Mouse (Mus musculus) limb, embryonic 11.5 days (tissue): ENCODE data around the gene Ccdc148. TPM values are rescaled to one million over a fixed set of nuclear protein-coding genes. Genes with fewer than 3 reads are reported as not detected.

ENCODE experiments used
- ATAC-seq: fragments of 200-750 bp; cut with Nextera tagmentation; 2 replicates; pipeline ENCODE4 v1.8.0; 2017; ENCODE audit warnings: low read depth; ENCODE audit not compliant: insufficient number of reproducible peaks, low FRiP score, low TSS enrichment
- DNase-seq: peaks from one replicate; pipeline ENCODE4 v3.0.0-alpha.2; 2015; ENCODE audit warnings: low spot score
- H3K27ac ChIP-seq: fragments of 300-500 bp; sonication (generic); replicated peaks from 2 replicates; pipeline ENCODE4 v1.5.1; 2014; ENCODE audit warnings: low read depth, mild to moderate bottlenecking, low read length
- H3K27me3 ChIP-seq: fragments of 300-500 bp; sonication (generic); 2 replicates; pipeline ENCODE4 v1.6.1; 2014; ENCODE audit warnings: mild to moderate bottlenecking, low read length, mixed read lengths; ENCODE audit not compliant: control insufficient read depth, insufficient read depth
- H3K36me3 ChIP-seq: fragments of 300-500 bp; sonication (generic); 2 replicates; pipeline ENCODE4 v1.6.1; 2014; ENCODE audit warnings: mild to moderate bottlenecking, low read length, moderate library complexity, mixed read lengths; ENCODE audit not compliant: control insufficient read depth, insufficient read depth
- H3K4me1 ChIP-seq: fragments of 300-500 bp; sonication (generic); 2 replicates; pipeline ENCODE4 v1.6.1; 2014; ENCODE audit warnings: low read length, mixed read lengths; ENCODE audit not compliant: control insufficient read depth, insufficient read depth
- H3K4me2 ChIP-seq: fragments of 300-500 bp; sonication (generic); 2 replicates; pipeline ENCODE4 v1.6.1; 2014; ENCODE audit warnings: low read depth, mild to moderate bottlenecking, moderate library complexity; ENCODE audit not compliant: severe bottlenecking
- H3K4me3 ChIP-seq: fragments of 300-500 bp; sonication (generic); 2 replicates; pipeline ENCODE4 v1.5.1; 2014; ENCODE audit warnings: low read depth, low read length
- H3K9ac ChIP-seq: fragments of 300-500 bp; sonication (generic); 2 replicates; pipeline ENCODE4 v1.6.1; 2014; ENCODE audit warnings: mild to moderate bottlenecking, low read length
- H3K9me3 ChIP-seq: fragments of 300-500 bp; sonication (generic); 2 replicates; pipeline ENCODE4 v1.6.1; 2016; ENCODE audit warnings: low read length; ENCODE audit not compliant: control insufficient read depth
- WGBS: fragments of 180-500 bp; shearing (Covaris S2); extraction: QIAGEN DNeasy Blood & Tissue Kit; methylation state at CpG from one replicate; pipeline ENCODE4 v1.1.7; 2014; 5-methylcytosine and 5-hydroxymethylcytosine counted together
- polyA plus RNA-seq: library from polyadenylated mRNA; unstranded; fragments of >200 nt; fragmentation: Nextera tagmentation; extraction: Ambion mirVana; gene quantifications from 2 replicates; pipeline ENCODE4 v1.2.1, GENCODE M21; 2014

Gene Ccdc148
- 0.28 and 0.43 TPM in 2 replicates for polyA plus RNA-seq

GRCm38 (mm10) chr2:59160605-59160963 is at the start of gene Ccdc148, which contains the start of gene Pkp4:
TSS of gene Ccdc148 (minus strand) at chr2:59160683.
TSS of gene Pkp4 (plus strand) at chr2:59160850.
- ATAC-seq (peak; percentile 99), DNase-seq (peak; percentile 93)
- H3K27ac ChIP-seq = peak within 1 kb of the TSS; percentile 56
- peak within 1 kb of the TSS; percentile 78 for H3K9ac ChIP-seq
- 0% methylated on average over 24 of the region's 37 CpGs for WGBS
- H3K36me3 ChIP-seq = no peaks in the 10 kb centered on the region
- H3K4me1 ChIP-seq = peaks cover 6% of the 10 kb centered on the region
- no peaks in the 10 kb centered on the region for H3K27me3 ChIP-seq
- H3K4me2 ChIP-seq = peak within 1 kb of the TSS; percentile 88
- peak within 1 kb of the TSS; percentile 89 for H3K4me3 ChIP-seq
- H3K9me3 ChIP-seq = no peaks in the 10 kb centered on the region

- H3K4me1 ChIP-seq = no peaks in the 10 kb centered on the region
- no peaks in the 10 kb centered on the region for H3K9me3 ChIP-seq
- no peaks in the 10 kb centered on the region for H3K27me3 ChIP-seq
- H3K27ac ChIP-seq = no peak overlapping the region
- WGBS = 73% methylated on average over 9 of the region's 9 CpGs
- DNase-seq = no peak
- no peak overlapping the region for H3K4me2 ChIP-seq
- H3K4me3 ChIP-seq = no peak overlapping the region
- ATAC-seq = no peak
- H3K9ac ChIP-seq = no peak overlapping the region
- H3K36me3 ChIP-seq = no peaks in the 10 kb centered on the region
These were observed 47.8 kb upstream of the Ccdc148 start for GRCm38 (mm10) chr2:59208276-59208675.

GRCm38 (mm10) chr2:59207725-59208124 is 47.2 kb upstream of the Ccdc148 start:
- H3K4me1 ChIP-seq = no peaks in the 10 kb centered on the region
- no peaks in the 10 kb centered on the region for H3K36me3 ChIP-seq
- no peak overlapping the region for H3K9ac ChIP-seq
- H3K27me3 ChIP-seq = no peaks in the 10 kb centered on the region
- ATAC-seq = no peak
- no peak overlapping the region for H3K27ac ChIP-seq
- H3K9me3 ChIP-seq = no peaks in the 10 kb centered on the region
- 81% methylated on average over 5 of the region's 5 CpGs for WGBS
- H3K4me3 ChIP-seq = no peak overlapping the region
- no peak overlapping the region for H3K4me2 ChIP-seq
- DNase-seq = no peak

GRCm38 (mm10) chr2:59207240-59207639 is 46.8 kb upstream of the Ccdc148 start:
- ATAC-seq (no peak), DNase-seq (no peak)
- Histone ChIP-seq H3K4me3 (no peak overlapping the region), H3K9me3 (no peaks in the 10 kb centered on the region), H3K27ac (no peak overlapping the region), H3K4me2 (no peak overlapping the region), H3K36me3 (no peaks in the 10 kb centered on the region), H3K4me1 (no peaks in the 10 kb centered on the region), H3K9ac (no peak overlapping the region), H3K27me3 (no peaks in the 10 kb centered on the region)
- WGBS = 88% methylated on average over 4 of the region's 4 CpGs

GRCm38 (mm10) chr2:59206190-59206589 is 45.7 kb upstream of the Ccdc148 start:
- no peaks in the 10 kb centered on the region for H3K27me3 ChIP-seq
- H3K4me3 ChIP-seq = no peak overlapping the region
- H3K27ac ChIP-seq = no peak overlapping the region
- no peak for DNase-seq
- ATAC-seq = no peak
- no peaks in the 10 kb centered on the region for H3K36me3 ChIP-seq
- H3K9me3 ChIP-seq = no peaks in the 10 kb centered on the region
- no peak overlapping the region for H3K9ac ChIP-seq
- WGBS = 88% methylated on average over 2 of the region's 2 CpGs
- H3K4me2 ChIP-seq = no peak overlapping the region
- H3K4me1 ChIP-seq = no peaks in the 10 kb centered on the region

GRCm38 (mm10) chr2:59205092-59205491 is 44.6 kb upstream of the Ccdc148 start:
- ATAC-seq (no peak), DNase-seq (no peak)
- Histone ChIP-seq H3K9ac (no peak overlapping the region), H3K27ac (no peak overlapping the region), H3K27me3 (no peaks in the 10 kb centered on the region), H3K4me1 (no peaks in the 10 kb centered on the region), H3K4me2 (no peak overlapping the region), H3K36me3 (no peaks in the 10 kb centered on the region), H3K4me3 (no peak overlapping the region), H3K9me3 (no peaks in the 10 kb centered on the region)
- 94% methylated on average over 9 of the region's 9 CpGs for WGBS

- H3K36me3 ChIP-seq = no peaks in the 10 kb centered on the region
- no peaks in the 10 kb centered on the region for H3K4me1 ChIP-seq
- H3K9ac ChIP-seq = no peak overlapping the region
- WGBS = 55% methylated on average over 3 of the region's 3 CpGs
- DNase-seq (no peak), ATAC-seq (no peak)
- H3K4me3 ChIP-seq = no peak overlapping the region
- no peak overlapping the region for H3K27ac ChIP-seq
- no peaks in the 10 kb centered on the region for H3K27me3 ChIP-seq
- no peak overlapping the region for H3K4me2 ChIP-seq
- H3K9me3 ChIP-seq = no peaks in the 10 kb centered on the region
These were observed 43.3 kb upstream of the Ccdc148 start for GRCm38 (mm10) chr2:59203627-59204425.

- Histone ChIP-seq H3K4me2 (no peak overlapping the region), H3K4me1 (no peaks in the 10 kb centered on the region), H3K9me3 (no peaks in the 10 kb centered on the region), H3K9ac (no peak overlapping the region), H3K4me3 (no peak overlapping the region), H3K27ac (no peak overlapping the region), H3K27me3 (no peaks in the 10 kb centered on the region), H3K36me3 (no peaks in the 10 kb centered on the region)
- DNase-seq = no peak
- 72% methylated on average over 5 of the region's 5 CpGs for WGBS
- ATAC-seq = no peak
These were observed 42.4 kb upstream of the Ccdc148 start for GRCm38 (mm10) chr2:59202930-59203329.

- DNase-seq (no peak), ATAC-seq (no peak)
- 82% methylated on average over 3 of the region's 3 CpGs for WGBS
These were observed 40.0 kb upstream of the Ccdc148 start for GRCm38 (mm10) chr2:59200511-59200910.

More at GRCm38 (mm10) chr2:59200511-59200910, 40.0 kb upstream of the Ccdc148 start:
- Histone ChIP-seq H3K4me2 (no peak overlapping the region), H3K9ac (no peak overlapping the region), H3K9me3 (no peaks in the 10 kb centered on the region), H3K4me1 (no peaks in the 10 kb centered on the region), H3K36me3 (no peaks in the 10 kb centered on the region), H3K4me3 (no peak overlapping the region), H3K27me3 (no peaks in the 10 kb centered on the region), H3K27ac (no peak overlapping the region)
